Mouse (Mus musculus) G1E (cell line): Measurements from ENCODE around the gene Srsf9. TPM values are rescaled to one million over a fixed set of nuclear protein-coding genes. Genes with fewer than 3 reads are reported as not detected.
A peak's percentile ranks its signal among the peaks of the same experiment; 100 is the strongest.

Experiments used
- ATAC-seq: 2 replicates; pipeline ENCODE4 v1.8.0; 2016; ENCODE audit warnings: mild to moderate bottlenecking; ENCODE audit not compliant: insufficient number of reproducible peaks, poor library complexity, low FRiP score, severe bottlenecking; ENCODE audit errors: extremely low read depth
- DNase-seq: peaks from one replicate; pipeline ENCODE4 v3.0.0; 2012; ENCODE audit warnings: low spot score
- H3K27me3 ChIP-seq: 2 replicates; pipeline ENCODE4 v1.6.1; 2012; ENCODE audit warnings: mild to moderate bottlenecking, low read length, inconsistent platforms; ENCODE audit not compliant: insufficient read depth
- H3K36me3 ChIP-seq: replicated peaks from 2 replicates; pipeline ENCODE3; 2012; ENCODE audit warnings: mild to moderate bottlenecking, inconsistent platforms
- H3K4me1 ChIP-seq: 2 replicates; pipeline ENCODE4 v1.6.1; 2012; ENCODE audit warnings: low read depth, low read length, inconsistent platforms, mixed read lengths; ENCODE audit not compliant: insufficient read depth
- H3K4me3 ChIP-seq: 2 replicates; pipeline ENCODE4 v1.5.1; 2012; ENCODE audit warnings: low read depth, mild to moderate bottlenecking, inconsistent platforms, low read length, moderate library complexity, mixed read lengths
- H3K9me3 ChIP-seq: replicated peaks from 2 replicates; pipeline ENCODE4 v1.6.1; 2012; ENCODE audit warnings: inconsistent platforms
- CTCF ChIP-seq: IDR thresholded peaks from 2 replicates; pipeline ENCODE4 v1.5.1; 2012; ENCODE audit warnings: low read depth, low read length, inconsistent platforms, mixed read lengths
- GATA1 ChIP-seq: IDR thresholded peaks from 2 replicates; pipeline ENCODE4 v1.6.1; 2012; ENCODE audit warnings: borderline replicate concordance, low read length, inconsistent platforms, mixed read lengths
- GATA2 ChIP-seq: IDR thresholded peaks from 2 replicates; pipeline ENCODE4 v1.6.1; 2012; ENCODE audit warnings: low read depth, low read length, inconsistent platforms, borderline replicate concordance
- POLR2AphosphoS5 ChIP-seq: IDR thresholded peaks from 2 replicates; pipeline ENCODE4 v1.6.1; 2012; ENCODE audit warnings: low read depth, low read length, inconsistent platforms; ENCODE audit not compliant: insufficient replicate concordance
- TAL1 ChIP-seq: conservative IDR thresholded peaks from 2 replicates; pipeline ENCODE4 v1.6.1; 2012; ENCODE audit warnings: low read depth, low read length, inconsistent platforms, mixed read lengths
- polyA plus RNA-seq: library from polyadenylated mRNA; stranded (reverse); fragments of >175 nt; gene quantifications from 2 replicates; pipeline ENCODE4 v1.2.3, GENCODE M21; 2012
- total RNA-seq, 2 experiments: library from RNA; stranded (forward) in 1 of 2; stranded (reverse) in 1 of 2; fragments of 200-1000 nt in 1 of 2; fragments of >200 nt in 1 of 2; fragmentation: Nextera tagmentation in 1 of 2; gene quantifications; 2 replicates each; pipeline ENCODE4 v1.2.3; 2014 to 2017

Srsf9 gene
- total and polyA plus RNA-seq, 3 experiments = 47.6 to 114 (median 111) TPM

- peak; percentile 81 for DNase-seq
- TF ChIP-seq TAL1 (no peak), GATA1 (no peak), CTCF (no peak), GATA2 (no peak)
- no peaks in the 10 kb centered on the region for H3K9me3 ChIP-seq
- peak; percentile 57 for ATAC-seq
- peaks cover 35% of the 10 kb centered on the region for H3K4me1 ChIP-seq
- peaks cover 6% of the 10 kb centered on the region for H3K36me3 ChIP-seq
- H3K4me3 ChIP-seq = peak overlapping the region; percentile 70
- H3K27me3 ChIP-seq = no peaks in the 10 kb centered on the region
Observed at GRCm38 (mm10) chr5:115319004-115319940, 7.7 kb upstream of the Srsf9 start.

- Histone ChIP-seq H3K4me3 (peak overlapping the region; percentile 97), H3K9me3 (no peaks in the 10 kb centered on the region), H3K4me1 (peaks cover 40% of the 10 kb centered on the region), H3K36me3 (peaks cover 38% of the 10 kb centered on the region), H3K27me3 (no peaks in the 10 kb centered on the region)
- TF ChIP-seq GATA1 = no peak
- no peak for TF ChIP-seq TAL1
- no peak for TF ChIP-seq GATA2
- DNase-seq (no peak), ATAC-seq (no peak)
Observed at GRCm38 (mm10) chr5:115326256-115326831, 633 bp upstream of the Srsf9 start.

GRCm38 (mm10) chr5:115327610-115328548, 902 bp downstream of the Srsf9 start:
- Histone ChIP-seq H3K9me3 (no peaks in the 10 kb centered on the region), H3K36me3 (peaks cover 53% of the 10 kb centered on the region), H3K4me3 (peak overlapping the region; percentile 97), H3K4me1 (peaks cover 52% of the 10 kb centered on the region), H3K27me3 (no peaks in the 10 kb centered on the region)
- ATAC-seq (no peak), DNase-seq (peak; percentile 44)
- no peak for TF ChIP-seq POLR2AphosphoS5
- TF ChIP-seq GATA2 = no peak
- no peak for TF ChIP-seq TAL1
- no peak for TF ChIP-seq CTCF
- TF ChIP-seq GATA1 = no peak

- Histone ChIP-seq H3K27me3 (no peaks in the 10 kb centered on the region), H3K4me3 (no peak overlapping the region), H3K36me3 (peaks cover 76% of the 10 kb centered on the region), H3K9me3 (no peaks in the 10 kb centered on the region), H3K4me1 (peaks cover 74% of the 10 kb centered on the region)
- ATAC-seq = no peak
- no peak for DNase-seq
- TF ChIP-seq GATA2 (no peak), GATA1 (no peak), TAL1 (no peak), CTCF (no peak), POLR2AphosphoS5 (no peak)
Observed at GRCm38 (mm10) chr5:115330955-115331354, 4.0 kb downstream of the Srsf9 start.

- Histone ChIP-seq H3K36me3 (peaks cover 98% of the 10 kb centered on the region), H3K4me1 (peaks cover 80% of the 10 kb centered on the region), H3K9me3 (no peaks in the 10 kb centered on the region), H3K4me3 (no peak overlapping the region), H3K27me3 (no peaks in the 10 kb centered on the region)
- peak; percentile 40; the same call in 1 of the 2 replicates for ATAC-seq
- TF ChIP-seq CTCF (no peak), POLR2AphosphoS5 (no peak), GATA2 (no peak), TAL1 (no peak), GATA1 (no peak)
- no peak for DNase-seq
Observed at GRCm38 (mm10) chr5:115333626-115334025, 6.6 kb downstream of the Srsf9 start.
